Mouse (Mus musculus): ENCODE measurements at regions not wholly inside any gene's neighbourhood (a gene's known extent, or its start where the extent isn't known, plus 50 kb on each side); places are given as distances from the start of the nearest gene placed in this dataset.
A peak's percentile ranks its signal among the peaks of the same experiment; 100 is the strongest.

DNA sequence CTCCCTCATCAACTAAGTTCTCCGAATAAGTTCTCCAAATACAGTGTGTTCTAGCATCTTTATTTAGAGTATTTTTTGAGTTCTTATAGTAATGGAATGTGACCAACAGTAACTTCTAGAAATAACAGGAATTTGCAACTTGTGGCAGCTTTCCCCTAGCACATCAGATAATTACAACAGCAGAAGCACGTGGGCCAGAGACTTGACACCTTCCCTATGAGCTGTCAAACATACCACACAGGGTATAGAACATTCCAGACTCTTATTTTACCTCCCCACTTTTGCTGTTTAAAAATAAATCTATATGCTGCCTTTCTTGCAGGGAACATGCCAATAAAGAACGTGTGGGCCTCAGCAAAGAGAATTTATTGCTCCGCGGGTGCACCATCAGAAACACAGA is 77.4 kb upstream of the Commd8 start:
- dilution Hi-C loops (cut with MboI; ENCODE audit: extremely low pct_ligation_motif_present, extremely low pct_unique_long_range_greater_than_20kb, low sequenced_read_pairs): no loop called here
- no peak for TF ChIP-seq EP300 (IDR thresholded peaks at IDR 0.05; ENCODE audit: low read length)
- no peak for TF ChIP-seq MXI1 (IDR thresholded peaks at IDR 0.05; ENCODE audit: low read depth, low read length)
- TF ChIP-seq POLR2A (IDR thresholded peaks at IDR 0.05; ENCODE audit: low read depth, low read length): no peak
- no peak for TF ChIP-seq ZC3H11A (IDR thresholded peaks at IDR 0.05; ENCODE audit: low read depth, low read length)
- no peak for TF ChIP-seq UBTF (IDR thresholded peaks at IDR 0.05; ENCODE audit: low read depth, low read length)
- TF ChIP-seq CTCF (conservative IDR thresholded peaks at IDR 0.05 in 1 of 2, IDR thresholded peaks at IDR 0.05 in 1 of 2; ENCODE audit: low read depth in 2 of 2, low read length in 2 of 2): no peak
- no peak for TF ChIP-seq ZNF384 (IDR thresholded peaks at IDR 0.05; ENCODE audit: low read depth, low read length)
- no peak for TF ChIP-seq MAFK (IDR thresholded peaks at IDR 0.05; ENCODE audit: insufficient replicate concordance, low read length)
- no peak for TF ChIP-seq SIN3A (IDR thresholded peaks at IDR 0.05; ENCODE audit: low read length)
- no peak for TF ChIP-seq CHD1 (IDR thresholded peaks at IDR 0.05; ENCODE audit: low read depth, low read length)
- TF ChIP-seq JUN (IDR thresholded peaks at IDR 0.05; ENCODE audit: insufficient read depth, low read depth, low read length): no peak
- no peak for TF ChIP-seq RAD21 (IDR thresholded peaks at IDR 0.05; ENCODE audit: low read depth, low read length)
- DNase-seq (ENCODE audit: extremely low read depth): no peak
- in situ Hi-C loops (cut with MboI; ENCODE audit: low pct_ligation_motif_present, low pct_unique_long_range_greater_than_20kb, low sequenced_read_pairs): no loop called here
- Histone ChIP-seq H3K27ac (ENCODE audit: insufficient read depth, low read depth) (no peak overlapping the region), H3K4me3 (replicated peaks in 1 of 3; ENCODE audit: low read depth in 2 of 3, low read length in 2 of 3, poor library complexity in 1 of 3) (no peak overlapping the region), H3K9me3 (replicated peaks; ENCODE audit: low read length) (no peaks in the 10 kb centered on the region), H3K4me1 (ENCODE audit: control insufficient read depth in 1 of 2, insufficient read depth in 2 of 2) (no peaks in the 10 kb centered on the region), H3K4me2 (ENCODE audit: insufficient read depth, low read depth, poor library complexity, severe bottlenecking) (no peak overlapping the region), H3K36me3 (replicated peaks in 1 of 2; ENCODE audit: control insufficient read depth in 1 of 2, insufficient read depth in 1 of 2, low read length in 1 of 2) (peaks cover 50 to 88% of the 10 kb centered on the region in 2 experiments), H3K9ac (ENCODE audit: insufficient read depth, low read depth) (no peak overlapping the region), H3K79me2 (replicated peaks; ENCODE audit: control insufficient read depth, extremely low read depth, insufficient read depth, poor library complexity, severe bottlenecking) (no peaks in the 10 kb centered on the region), H3K27me3 (replicated peaks) (no peaks in the 10 kb centered on the region)

DNA sequence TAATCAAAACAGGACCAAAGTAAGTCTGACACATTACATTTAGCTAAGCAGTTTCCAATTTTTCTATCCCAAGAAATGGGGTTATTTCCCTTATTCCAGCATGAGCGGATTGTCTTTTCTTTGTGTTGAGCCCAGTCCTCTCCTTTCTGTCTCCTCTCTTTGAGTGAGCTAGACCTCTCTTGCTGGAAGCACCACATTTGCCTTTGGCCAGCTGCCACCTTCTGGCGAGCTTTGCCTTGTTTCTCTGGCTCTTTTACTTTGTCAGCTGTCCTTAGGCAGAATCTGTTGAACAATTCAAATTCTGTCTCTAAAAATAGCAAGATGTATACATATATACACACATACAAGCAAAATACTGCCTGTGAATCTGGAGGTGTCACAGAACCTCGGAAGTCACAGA is 76.1 kb upstream of the Commd8 start:
- TF ChIP-seq RAD21 (IDR thresholded peaks at IDR 0.05; ENCODE audit: low read depth, low read length): peak; percentile 45
- TF ChIP-seq SMC3 (IDR thresholded peaks at IDR 0.05; ENCODE audit: low read depth, low read length): peak; percentile 51
- TF ChIP-seq JUND (conservative IDR thresholded peaks at IDR 0.05; ENCODE audit: low read depth, low read length): no peak
- no peak for TF ChIP-seq MAX (IDR thresholded peaks at IDR 0.05; ENCODE audit: low read length)
- TF ChIP-seq CTCF (conservative IDR thresholded peaks at IDR 0.05 in 1 of 2, IDR thresholded peaks at IDR 0.05 in 1 of 2; ENCODE audit: low read depth in 2 of 2, low read length in 2 of 2): peak in 1 of 2 experiments; percentile 45; a peak in 2 of 4 replicates
- TF ChIP-seq ZNF384 (IDR thresholded peaks at IDR 0.05; ENCODE audit: low read depth, low read length): no peak
- TF ChIP-seq USF1 (IDR thresholded peaks at IDR 0.05; ENCODE audit: low read depth, low read length): no peak
- no peak for TF ChIP-seq TCF12 (IDR thresholded peaks at IDR 0.05; ENCODE audit: low read depth, low read length)
- no peak for TF ChIP-seq MAZ (IDR thresholded peaks at IDR 0.05; ENCODE audit: low read depth, low read length)
- no peak for TF ChIP-seq ELF1 (IDR thresholded peaks at IDR 0.05; ENCODE audit: low read depth, low read length)
- Histone ChIP-seq H3K27me3 (replicated peaks) (no peaks in the 10 kb centered on the region), H3K4me1 (ENCODE audit: control insufficient read depth in 1 of 2, insufficient read depth in 2 of 2) (no peaks in the 10 kb centered on the region), H3K9ac (ENCODE audit: insufficient read depth, low read depth) (no peak overlapping the region), H3K27ac (ENCODE audit: insufficient read depth, low read depth) (no peak overlapping the region), H3K9me3 (replicated peaks; ENCODE audit: low read length) (no peaks in the 10 kb centered on the region), H3K79me2 (replicated peaks; ENCODE audit: control insufficient read depth, extremely low read depth, insufficient read depth, poor library complexity, severe bottlenecking) (no peaks in the 10 kb centered on the region), H3K36me3 (replicated peaks in 1 of 2; ENCODE audit: control insufficient read depth in 1 of 2, insufficient read depth in 1 of 2, low read length in 1 of 2) (peaks cover 45 to 86% of the 10 kb centered on the region in 2 experiments), H3K4me3 (replicated peaks in 1 of 3; ENCODE audit: low read depth in 2 of 3, low read length in 2 of 3, poor library complexity in 1 of 3) (no peak overlapping the region), H3K4me2 (ENCODE audit: insufficient read depth, low read depth, poor library complexity, severe bottlenecking) (no peak overlapping the region)
- in situ Hi-C loops (cut with MboI; ENCODE audit: low pct_ligation_motif_present, low pct_unique_long_range_greater_than_20kb, low sequenced_read_pairs): no loop called here
- DNase-seq (ENCODE audit: extremely low read depth): no peak
- dilution Hi-C loops (cut with MboI; ENCODE audit: extremely low pct_ligation_motif_present, extremely low pct_unique_long_range_greater_than_20kb, low sequenced_read_pairs): no loop called here

Measured in CH12.LX (cell line).